Mouse (Mus musculus): ENCODE data around the gene Kalrn. TPM values are rescaled to one million over a fixed set of nuclear protein-coding genes. Genes with fewer than 3 reads are reported as not detected.

Gene Kalrn
- total and polyA plus RNA-seq, 2 experiments from 2014 or later = 23.6 to 148 TPM

- peak; percentile 17 for DNase-seq
These were observed 365.4 kb downstream of the Kalrn start for GRCm38 (mm10) chr16:34207972-34208371.

DNA sequence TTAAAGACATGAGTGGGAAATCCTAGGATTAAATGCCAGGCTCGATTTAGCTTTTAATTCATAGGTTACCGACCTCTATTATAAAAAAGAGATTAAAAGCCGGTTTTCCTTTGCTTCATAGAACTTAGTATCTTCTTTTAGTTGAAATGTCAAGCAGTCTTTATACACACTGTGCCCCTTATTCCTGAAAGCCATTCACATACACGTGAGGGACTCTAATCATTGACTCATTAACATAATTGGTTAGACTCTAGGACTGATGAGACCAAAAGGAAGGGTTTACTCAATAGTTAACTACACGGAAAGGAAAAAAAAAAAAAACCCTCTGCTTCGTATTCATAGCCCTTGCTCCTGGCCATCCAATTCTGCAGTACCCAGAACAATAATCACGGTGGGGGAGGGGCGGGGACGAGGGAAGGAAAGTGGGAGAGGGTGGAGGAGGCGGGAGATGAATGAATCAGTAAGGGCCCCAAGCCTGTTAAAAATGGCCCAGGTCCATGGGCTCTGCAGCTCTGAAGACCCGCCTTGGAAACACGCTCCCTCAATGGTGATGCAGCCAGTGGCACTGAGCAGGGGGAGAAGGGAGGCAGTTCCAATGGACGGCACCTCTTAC, 368.7 kb downstream of the Kalrn start:
- Histone ChIP-seq H3K36me3 (ENCODE audit: insufficient read depth) (peaks cover 51% of the 10 kb centered on the region), H3K4me3 (ENCODE audit: low read depth, low read length) (no peak overlapping the region), H3K9ac (no peak overlapping the region), H3K4me2 (ENCODE audit: low read depth) (no peak overlapping the region), H3K9me3 (ENCODE audit: low read length) (no peaks in the 10 kb centered on the region), H3K27me3 (ENCODE audit: insufficient read depth, low read length) (no peaks in the 10 kb centered on the region), H3K27ac (ENCODE audit: low read depth, low read length) (no peak overlapping the region), H3K4me1 (ENCODE audit: insufficient read depth) (no peaks in the 10 kb centered on the region)
- no peak for TF ChIP-seq CTCF (IDR thresholded peaks at IDR 0.05; ENCODE audit: low read depth)
- DNase-seq (no peak), ATAC-seq (no peak; the same call in 1 of the 2 replicates)
- WGBS = 26% methylated on average over 13 of the region's 13 CpGs

More at GRCm38 (mm10) chr16:34207972-34208371, 365.4 kb downstream of the Kalrn start:
- H3K27me3 ChIP-seq (ENCODE audit: insufficient read depth, low read length) = no peaks in the 10 kb centered on the region
- no peaks in the 10 kb centered on the region for H3K9me3 ChIP-seq (ENCODE audit: low read length)
- H3K36me3 ChIP-seq (ENCODE audit: insufficient read depth) = peaks cover 72% of the 10 kb centered on the region
- WGBS = 93% methylated on average over 5 of the region's 5 CpGs
- no peak overlapping the region for H3K4me3 ChIP-seq (ENCODE audit: low read depth, low read length)
- H3K27ac ChIP-seq (ENCODE audit: low read depth, low read length) = no peak overlapping the region
- no peak overlapping the region for H3K4me2 ChIP-seq (ENCODE audit: low read depth)
- H3K4me1 ChIP-seq (ENCODE audit: insufficient read depth) = no peaks in the 10 kb centered on the region
- peak; percentile 44 for TF ChIP-seq CTCF (IDR thresholded peaks at IDR 0.05; ENCODE audit: low read depth)
- no peak overlapping the region for H3K9ac ChIP-seq
- no peak for ATAC-seq

DNA sequence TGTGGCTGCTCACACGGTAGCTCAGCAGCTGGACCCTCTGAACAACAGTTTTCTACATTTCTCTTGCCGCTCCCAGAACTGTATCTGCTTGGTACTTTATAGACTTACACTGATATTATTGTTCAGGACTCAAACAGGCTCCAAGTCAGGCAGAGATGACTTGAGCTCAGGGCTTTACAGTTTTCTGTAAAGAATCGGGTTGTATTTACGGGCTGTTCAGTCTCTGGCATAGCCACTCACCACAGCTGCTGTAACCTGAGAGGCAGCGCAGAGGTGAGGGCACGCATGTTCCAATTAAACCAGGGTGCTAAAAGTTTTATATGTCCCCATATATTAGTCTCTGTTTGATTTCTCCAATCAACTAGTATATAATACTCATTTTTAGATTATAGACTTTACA, 373.8 kb downstream of the Kalrn start:
- no peak for TF ChIP-seq CTCF (IDR thresholded peaks at IDR 0.05; ENCODE audit: low read depth)
- peaks cover 45% of the 10 kb centered on the region for H3K36me3 ChIP-seq (ENCODE audit: insufficient read depth)
- no peaks in the 10 kb centered on the region for H3K4me1 ChIP-seq (ENCODE audit: insufficient read depth)
- H3K9ac ChIP-seq = no peak overlapping the region
- H3K4me3 ChIP-seq (ENCODE audit: low read depth, low read length) = no peak overlapping the region
- no peaks in the 10 kb centered on the region for H3K9me3 ChIP-seq (ENCODE audit: low read length)
- 93% methylated on average over 6 of the region's 6 CpGs for WGBS
- H3K27me3 ChIP-seq (ENCODE audit: insufficient read depth, low read length) = no peaks in the 10 kb centered on the region
- no peak overlapping the region for H3K27ac ChIP-seq (ENCODE audit: low read depth, low read length)
- H3K4me2 ChIP-seq (ENCODE audit: low read depth) = no peak overlapping the region
- no peak for DNase-seq
- no peak for ATAC-seq

DNA sequence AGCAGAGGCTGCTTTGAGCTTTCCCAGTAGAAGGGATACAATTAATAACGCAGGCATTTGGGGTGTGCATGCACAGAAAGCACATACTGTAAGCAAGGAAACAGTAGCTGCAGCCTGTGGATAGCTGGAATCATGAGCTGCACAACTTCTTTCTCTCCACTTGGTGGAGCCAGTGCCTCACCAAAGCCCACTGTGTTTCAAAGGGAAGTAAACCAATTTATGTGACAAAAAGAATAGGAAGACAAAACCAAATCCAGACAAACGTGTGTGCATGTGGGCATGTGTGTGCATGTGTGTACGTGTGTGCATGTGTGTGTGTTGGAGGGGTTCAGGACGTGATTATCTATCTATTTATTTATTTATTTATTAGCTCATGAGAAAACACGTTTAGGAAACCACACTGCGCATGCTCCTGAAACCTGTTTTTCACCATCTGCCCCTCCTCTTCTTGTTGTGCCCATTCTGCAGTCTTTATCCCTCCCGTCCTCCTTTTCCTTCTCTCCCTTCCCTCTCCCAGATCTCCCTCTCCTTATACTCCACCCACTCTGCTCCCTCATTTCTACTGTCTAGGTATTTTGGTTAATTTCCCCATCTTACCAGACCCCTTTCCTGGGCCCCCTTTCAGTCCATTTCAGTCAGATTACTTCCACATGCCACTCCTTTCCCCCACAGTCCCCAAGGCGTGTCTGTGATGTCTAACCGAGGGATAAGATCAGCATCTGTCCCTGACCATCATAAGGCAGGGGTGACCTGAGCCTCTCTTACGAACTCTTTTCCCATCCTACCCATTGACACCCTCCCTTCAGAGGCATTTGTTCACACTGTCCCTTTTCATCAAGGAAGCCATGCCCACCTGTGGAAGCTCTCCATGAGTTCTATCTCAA, 380.1 kb downstream of the Kalrn start:
- no peak overlapping the region for H3K9ac ChIP-seq
- H3K4me1 ChIP-seq (ENCODE audit: insufficient read depth) = no peaks in the 10 kb centered on the region
- no peaks in the 10 kb centered on the region for H3K27me3 ChIP-seq (ENCODE audit: insufficient read depth, low read length)
- peak; percentile 95 for TF ChIP-seq CTCF (IDR thresholded peaks at IDR 0.05; ENCODE audit: low read depth)
- 35% methylated on average over 10 of the region's 10 CpGs for WGBS
- no peak overlapping the region for H3K4me3 ChIP-seq (ENCODE audit: low read depth, low read length)
- no peak overlapping the region for H3K4me2 ChIP-seq (ENCODE audit: low read depth)
- no peak overlapping the region for H3K27ac ChIP-seq (ENCODE audit: low read depth, low read length)
- peak; percentile 87 for DNase-seq
- H3K36me3 ChIP-seq (ENCODE audit: insufficient read depth) = peaks cover 43% of the 10 kb centered on the region
- peak; percentile 87 for ATAC-seq
- H3K9me3 ChIP-seq (ENCODE audit: low read length) = no peaks in the 10 kb centered on the region

DNA sequence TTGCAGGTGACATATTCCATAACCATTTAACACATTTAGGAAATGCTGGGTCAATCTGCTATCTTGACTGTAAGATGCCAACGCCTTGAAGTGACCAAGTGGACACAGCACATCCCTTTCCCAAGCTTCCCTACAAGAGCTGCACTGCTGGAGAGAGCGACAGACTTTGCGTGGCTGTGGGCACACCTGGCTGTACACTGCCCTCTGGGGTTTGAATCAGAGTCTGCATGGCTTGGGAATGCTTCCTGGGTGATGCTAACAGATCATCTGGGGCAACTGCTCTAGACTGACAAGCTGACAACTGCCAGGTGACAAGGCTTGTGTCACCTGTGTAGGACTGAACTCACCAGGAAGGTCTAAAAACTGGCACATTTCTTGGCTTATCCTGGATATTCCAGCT, 388.6 kb downstream of the Kalrn start:
- peak; percentile 32; the same call in 1 of the 2 replicates for TF ChIP-seq CTCF (IDR thresholded peaks at IDR 0.05; ENCODE audit: low read depth)
- no peak overlapping the region for H3K4me3 ChIP-seq (ENCODE audit: low read depth, low read length)
- H3K9me3 ChIP-seq (ENCODE audit: low read length) = no peaks in the 10 kb centered on the region
- H3K4me2 ChIP-seq (ENCODE audit: low read depth) = no peak overlapping the region
- H3K27ac ChIP-seq (ENCODE audit: low read depth, low read length) = no peak overlapping the region
- peaks cover 36% of the 10 kb centered on the region for H3K36me3 ChIP-seq (ENCODE audit: insufficient read depth)
- H3K4me1 ChIP-seq (ENCODE audit: insufficient read depth) = no peaks in the 10 kb centered on the region
- ATAC-seq = no peak
- H3K9ac ChIP-seq = no peak overlapping the region
- DNase-seq = no peak
- WGBS = 77% methylated on average over 3 of the region's 3 CpGs
- no peaks in the 10 kb centered on the region for H3K27me3 ChIP-seq (ENCODE audit: insufficient read depth, low read length)

- 84% methylated on average over 4 of the region's 4 CpGs for WGBS
- Histone ChIP-seq H3K9me3 (ENCODE audit: low read length) (no peaks in the 10 kb centered on the region), H3K36me3 (ENCODE audit: insufficient read depth) (peaks cover 38% of the 10 kb centered on the region), H3K9ac (no peak overlapping the region), H3K27ac (ENCODE audit: low read depth, low read length) (no peak overlapping the region), H3K4me1 (ENCODE audit: insufficient read depth) (no peaks in the 10 kb centered on the region), H3K4me2 (ENCODE audit: low read depth) (no peak overlapping the region), H3K4me3 (ENCODE audit: low read depth, low read length) (no peak overlapping the region), H3K27me3 (ENCODE audit: insufficient read depth, low read length) (no peaks in the 10 kb centered on the region)
- no peak for DNase-seq
- no peak for TF ChIP-seq CTCF (IDR thresholded peaks at IDR 0.05; ENCODE audit: low read depth)
- no peak for ATAC-seq
These were observed 390.1 kb downstream of the Kalrn start for GRCm38 (mm10) chr16:34183186-34183585.

DNA sequence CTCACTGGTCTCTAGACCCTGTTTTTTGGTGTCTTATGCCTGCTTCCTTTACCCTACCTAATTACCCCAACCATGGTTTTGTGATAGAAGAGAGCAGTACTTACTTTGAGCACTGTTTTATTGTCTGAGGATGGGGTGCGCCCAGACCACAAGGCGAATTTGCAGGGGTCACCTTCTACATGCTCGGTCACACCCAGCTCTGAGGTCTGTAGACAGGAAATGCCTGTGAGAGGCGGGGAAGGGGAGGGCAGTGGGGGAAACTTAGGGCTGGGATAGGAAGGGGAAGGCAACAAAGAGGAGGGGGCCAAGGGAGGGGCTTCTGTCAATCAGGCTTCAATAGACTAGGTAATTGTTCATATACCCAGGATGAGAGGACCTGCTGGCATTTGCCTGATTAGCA, 397.7 kb downstream of the Kalrn start:
- ATAC-seq (no peak), DNase-seq (no peak)
- no peak overlapping the region for H3K27ac ChIP-seq (ENCODE audit: low read depth, low read length)
- no peak overlapping the region for H3K9ac ChIP-seq
- no peak overlapping the region for H3K4me3 ChIP-seq (ENCODE audit: low read depth, low read length)
- WGBS = 94% methylated on average over 4 of the region's 4 CpGs
- peaks cover 79% of the 10 kb centered on the region for H3K36me3 ChIP-seq (ENCODE audit: insufficient read depth)
- no peak overlapping the region for H3K4me2 ChIP-seq (ENCODE audit: low read depth)
- no peak for TF ChIP-seq CTCF (IDR thresholded peaks at IDR 0.05; ENCODE audit: low read depth)
- no peaks in the 10 kb centered on the region for H3K27me3 ChIP-seq (ENCODE audit: insufficient read depth, low read length)
- no peaks in the 10 kb centered on the region for H3K4me1 ChIP-seq (ENCODE audit: insufficient read depth)
- no peaks in the 10 kb centered on the region for H3K9me3 ChIP-seq (ENCODE audit: low read length)
